Mouse (Mus musculus) intestine, postnatal 0 days (tissue): Measurements from ENCODE around the gene Ada. TPM values are rescaled to one million over a fixed set of nuclear protein-coding genes. Genes with fewer than 3 reads are reported as not detected.

Source experiments
- ATAC-seq: fragments of 200-750 bp; cut with Nextera tagmentation; 2 replicates; pipeline ENCODE4 v1.8.0; 2017; ENCODE audit warnings: mild to moderate bottlenecking, moderate TSS enrichment, moderate library complexity
- H3K27ac ChIP-seq: fragments of 300-500 bp; sonication (generic); 2 replicates; pipeline ENCODE4 v1.5.1; 2014; ENCODE audit warnings: mild to moderate bottlenecking, low read depth, low read length, moderate library complexity
- H3K27me3 ChIP-seq: fragments of 300-500 bp; sonication (generic); replicated peaks from 2 replicates; pipeline ENCODE4 v1.6.1; 2014; ENCODE audit warnings: low read length, mixed read lengths; ENCODE audit not compliant: control insufficient read depth, insufficient read depth
- H3K36me3 ChIP-seq: fragments of 300-500 bp; sonication (generic); 2 replicates; pipeline ENCODE4 v1.6.1; 2014; ENCODE audit warnings: mild to moderate bottlenecking, moderate library complexity; ENCODE audit not compliant: control insufficient read depth, insufficient read depth
- H3K4me1 ChIP-seq: fragments of 300-500 bp; sonication (generic); replicated peaks from 2 replicates; pipeline ENCODE4 v1.6.1; 2014; ENCODE audit warnings: antibody characterized with exemption, low read length, mixed read lengths; ENCODE audit not compliant: control insufficient read depth, insufficient read depth
- H3K4me2 ChIP-seq: fragments of 300-500 bp; sonication (generic); replicated peaks from 2 replicates; pipeline ENCODE4 v1.6.1; 2014; ENCODE audit warnings: low read depth, mild to moderate bottlenecking, moderate library complexity
- H3K4me3 ChIP-seq: fragments of 300-500 bp; sonication (generic); 2 replicates; pipeline ENCODE4 v1.5.1; 2014; ENCODE audit warnings: low read depth, low read length
- H3K9ac ChIP-seq: fragments of 300-500 bp; sonication (generic); 2 replicates; pipeline ENCODE4 v1.6.1; 2014; ENCODE audit warnings: mild to moderate bottlenecking, low read depth, low read length
- H3K9me3 ChIP-seq: fragments of 300-500 bp; sonication (generic); 2 replicates; pipeline ENCODE4 v1.6.1; 2016; ENCODE audit warnings: mixed run types; ENCODE audit not compliant: control insufficient read depth
- CTCF ChIP-seq: sonication (generic); IDR thresholded peaks from 2 replicates; pipeline ENCODE4 v1.5.1; 2016; ENCODE audit warnings: low read depth, mild to moderate bottlenecking, control low read depth, antibody characterized with exemption, moderate library complexity
- WGBS: fragments of 180-500 bp; shearing (Covaris S2); extraction: QIAGEN DNeasy Blood & Tissue Kit; methylation state at CpG from one replicate; pipeline ENCODE4 v1.1.7; 2014; 5-methylcytosine and 5-hydroxymethylcytosine counted together
- polyA plus RNA-seq: library from polyadenylated mRNA; unstranded; fragments of >200 nt; fragmentation: Nextera tagmentation; extraction: Ambion mirVana; gene quantifications from 2 replicates; pipeline ENCODE4 v1.2.1, GENCODE M21; 2015

The Ada gene
- polyA plus RNA-seq, 1 experiment from 2014 or later: 81.3 TPM

DNA sequence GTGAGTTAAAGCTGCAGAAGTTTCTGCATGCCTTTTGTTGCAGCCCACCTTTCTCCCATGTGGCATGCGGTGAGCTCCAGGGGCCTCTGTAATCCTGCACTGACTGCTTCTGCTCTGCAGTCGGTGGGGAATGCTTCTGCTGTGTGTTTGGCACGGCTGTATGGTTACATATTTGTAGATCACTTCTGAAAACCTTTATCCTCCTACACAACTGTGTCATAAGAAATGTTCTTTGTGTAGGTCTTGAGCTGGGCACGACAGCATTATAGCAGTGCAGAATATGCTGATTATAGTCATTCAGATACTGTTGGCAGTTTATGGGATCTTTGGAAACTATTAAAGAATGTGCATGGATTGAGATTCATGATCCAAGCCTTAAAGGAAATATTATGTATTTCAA, 64.8 kb downstream of the Ada start:
- TF ChIP-seq CTCF: no peak
- no peak for ATAC-seq

DNA sequence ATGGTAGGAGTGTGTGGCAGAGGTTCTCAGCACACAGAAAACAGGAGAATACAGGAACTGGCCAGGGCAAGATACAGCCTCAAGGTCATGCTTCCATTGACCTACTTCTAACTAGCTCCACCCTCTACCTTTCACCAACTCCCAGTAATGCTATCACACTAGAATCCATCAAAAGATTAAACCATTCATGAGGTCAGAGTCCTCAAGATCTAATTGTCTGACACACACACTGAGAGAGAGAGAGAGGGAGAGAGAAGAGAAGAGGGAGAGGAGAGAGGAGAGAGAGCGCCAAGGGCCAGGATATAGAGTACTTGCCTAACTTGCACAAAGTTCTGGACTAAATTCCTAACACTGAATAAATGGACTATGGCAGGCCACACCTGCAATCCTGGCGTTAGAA, 67.7 kb downstream of the Ada start:
- Histone ChIP-seq H3K9me3 (no peaks in the 10 kb centered on the region), H3K4me3 (no peak overlapping the region), H3K4me1 (peaks cover 6% of the 10 kb centered on the region; the same call in 1 of the 2 replicates), H3K27ac (no peak overlapping the region), H3K4me2 (no peak overlapping the region), H3K27me3 (no peaks in the 10 kb centered on the region), H3K9ac (no peak overlapping the region), H3K36me3 (no peaks in the 10 kb centered on the region)
- TF ChIP-seq CTCF: no peak
- ATAC-seq: peak; percentile 61; the same call in 1 of the 2 replicates
- WGBS: 56% methylated on average over 2 of the region's 2 CpGs

More for the DNA sequence above, 64.8 kb downstream of the Ada start:
- Histone ChIP-seq H3K27me3 (no peaks in the 10 kb centered on the region), H3K4me3 (no peak overlapping the region), H3K4me1 (peaks cover 6% of the 10 kb centered on the region; the same call in 1 of the 2 replicates), H3K36me3 (no peaks in the 10 kb centered on the region), H3K27ac (no peak overlapping the region), H3K4me2 (no peak overlapping the region), H3K9me3 (no peaks in the 10 kb centered on the region), H3K9ac (no peak overlapping the region)
- 30% methylated on average over 4 of the region's 4 CpGs for WGBS

DNA sequence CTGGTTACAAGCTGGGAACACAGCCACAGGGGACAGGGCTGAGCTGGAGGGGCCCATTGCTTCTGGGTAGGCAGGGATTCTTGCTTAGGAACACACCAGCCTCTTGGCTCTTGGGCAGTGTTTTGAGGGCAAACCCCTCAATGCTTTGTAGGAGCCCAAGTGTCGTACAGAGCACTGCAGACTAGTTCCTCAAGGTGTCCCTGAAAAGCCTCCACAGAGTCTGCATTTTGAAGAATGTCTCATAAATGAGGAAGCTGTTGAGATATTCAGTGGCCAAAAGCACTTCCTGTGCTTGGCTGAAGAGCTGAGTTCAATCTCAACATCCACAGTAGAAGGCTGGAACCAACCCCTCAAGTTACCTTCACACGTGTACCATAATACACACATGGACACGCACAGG, 73.3 kb downstream of the Ada start:
- no peak overlapping the region for H3K4me2 ChIP-seq
- no peak for TF ChIP-seq CTCF
- no peak overlapping the region for H3K4me3 ChIP-seq
- H3K9ac ChIP-seq: no peak overlapping the region
- WGBS: 85% methylated on average over 3 of the region's 3 CpGs
- no peak overlapping the region for H3K27ac ChIP-seq
- H3K27me3 ChIP-seq: no peaks in the 10 kb centered on the region
- 0 out of 2 replicates have a peak, but pooled peaks cover 3% of the 10 kb centered on the region for H3K4me1 ChIP-seq
- H3K36me3 ChIP-seq: no peaks in the 10 kb centered on the region
- H3K9me3 ChIP-seq: no peaks in the 10 kb centered on the region
- ATAC-seq: no peak

Other genes with a start within 250 kb of the Ada start
- gene Hnf4a, start 243.4 kb downstream of the Ada start, polyA plus RNA-seq: 50.8 and 53.0 TPM in 2 replicates
- gene Ttpal, start 147.9 kb downstream of the Ada start, polyA plus RNA-seq: 10.4 and 10.9 TPM in 2 replicates
- gene Serinc3, start 105.1 kb downstream of the Ada start, polyA plus RNA-seq: 61.3 and 68.5 TPM in 2 replicates
- 114 and 116 TPM in 2 replicates for gene Pkig, start 91.9 kb downstream of the Ada start, polyA plus RNA-seq
- gene Ccn5, start 70.6 kb upstream of the Ada start, polyA plus RNA-seq: not detected in 2 replicates
- gene Kcnk15, start 103.4 kb upstream of the Ada start, polyA plus RNA-seq: not detected in 2 replicates
- 0.53 and 0.55 TPM in 2 replicates for gene Rims4, start 168.4 kb upstream of the Ada start, polyA plus RNA-seq
- gene Ywhab, start 244.7 kb upstream of the Ada start, polyA plus RNA-seq: 180 and 186 TPM in 2 replicates